Mouse (Mus musculus) hindbrain, postnatal 0 days (tissue): Measurements from ENCODE around the gene D11Wsu47e. TPM values are rescaled to one million over a fixed set of nuclear protein-coding genes. Genes with fewer than 3 reads are reported as not detected.

Source experiments
- ATAC-seq: fragments of 200-750 bp; cut with Nextera tagmentation; 2 replicates; pipeline ENCODE4 v1.8.0; 2017; ENCODE audit warnings: mild to moderate bottlenecking, moderate TSS enrichment, moderate library complexity
- DNase-seq: peaks from one replicate; pipeline ENCODE4 v3.0.0-alpha.2; 2015; ENCODE audit warnings: low spot score
- H3K27ac ChIP-seq: fragments of 300-500 bp; sonication (generic); 2 replicates; pipeline ENCODE4 v1.5.1; 2014; ENCODE audit warnings: mild to moderate bottlenecking
- H3K27me3 ChIP-seq: fragments of 300-500 bp; sonication (generic); 2 replicates; pipeline ENCODE4 v1.6.1; 2014; ENCODE audit warnings: low read length, mixed read lengths; ENCODE audit not compliant: insufficient read depth
- H3K36me3 ChIP-seq: fragments of 300-500 bp; sonication (generic); 2 replicates; pipeline ENCODE4 v1.6.1; 2014; ENCODE audit warnings: low read length, mixed read lengths; ENCODE audit not compliant: insufficient read depth
- H3K4me1 ChIP-seq: fragments of 300-500 bp; sonication (generic); 2 replicates; pipeline ENCODE4 v1.6.1; 2014; ENCODE audit warnings: antibody characterized with exemption, low read length, mixed read lengths; ENCODE audit not compliant: insufficient read depth
- H3K4me2 ChIP-seq: fragments of 300-500 bp; sonication (generic); 2 replicates; pipeline ENCODE4 v1.6.1; 2014; ENCODE audit warnings: low read depth, mild to moderate bottlenecking, low read length, moderate library complexity, mixed read lengths
- H3K4me3 ChIP-seq: fragments of 300-500 bp; sonication (generic); 2 replicates; pipeline ENCODE4 v1.5.1; 2014; ENCODE audit warnings: low read length
- H3K9ac ChIP-seq: fragments of 300-500 bp; sonication (generic); replicated peaks from 2 replicates; pipeline ENCODE4 v1.6.1; 2014; ENCODE audit warnings: mild to moderate bottlenecking, low read length, moderate library complexity, mixed read lengths
- H3K9me3 ChIP-seq: fragments of 300-500 bp; sonication (generic); 2 replicates; pipeline ENCODE4 v1.6.1; 2016; ENCODE audit warnings: low read length, mixed read lengths
- CTCF ChIP-seq: IDR thresholded peaks from 2 replicates; pipeline ENCODE4 v1.5.1; 2016; ENCODE audit warnings: antibody characterized with exemption, control low read depth, low read depth
- WGBS: fragments of 180-500 bp; shearing (Covaris S2); extraction: QIAGEN DNeasy Blood & Tissue Kit; methylation state at CpG from one replicate; pipeline ENCODE4 v1.1.7; 2014; 5-methylcytosine and 5-hydroxymethylcytosine counted together
- polyA plus RNA-seq: library from polyadenylated mRNA; unstranded; fragments of >200 nt; fragmentation: Nextera tagmentation; extraction: Ambion mirVana; gene quantifications from 2 replicates; pipeline ENCODE4 v1.2.1, GENCODE M21; 2015
- total RNA-seq: library from RNA; depleted of rRNA; stranded (reverse); fragments of >200 nt; gene quantifications from 2 replicates; pipeline ENCODE4 v1.2.3, GENCODE M21; 2014

The D11Wsu47e gene
- total and polyA plus RNA-seq, 2 experiments from 2014 or later, result 17.7 to 22.5 TPM

GRCm38 (mm10) chr11:113697571-113697970, 13.4 kb downstream of the D11Wsu47e start:
- peaks cover 25% of the 10 kb centered on the region for H3K36me3 ChIP-seq
- WGBS, result 71% methylated on average over 5 of the region's 5 CpGs

GRCm38 (mm10) chr11:113698013-113698545, 13.9 kb downstream of the D11Wsu47e start:
- Histone ChIP-seq H3K27me3 (no peaks in the 10 kb centered on the region), H3K36me3 (peaks cover 20% of the 10 kb centered on the region), H3K9ac (no peak overlapping the region), H3K4me3 (no peak overlapping the region), H3K27ac (no peak overlapping the region), H3K4me1 (no peaks in the 10 kb centered on the region), H3K4me2 (no peak overlapping the region), H3K9me3 (no peaks in the 10 kb centered on the region)
- no peak for DNase-seq
- ATAC-seq, result no peak
- no peak for TF ChIP-seq CTCF
- WGBS, result 77% methylated on average over 12 of the region's 12 CpGs

More at GRCm38 (mm10) chr11:113697571-113697970, 13.4 kb downstream of the D11Wsu47e start:
- no peak for TF ChIP-seq CTCF
- DNase-seq, result no peak
- H3K9ac ChIP-seq, result no peak overlapping the region
- no peak overlapping the region for H3K4me3 ChIP-seq
- no peak overlapping the region for H3K4me2 ChIP-seq
- no peaks in the 10 kb centered on the region for H3K9me3 ChIP-seq
- no peak overlapping the region for H3K27ac ChIP-seq
- no peaks in the 10 kb centered on the region for H3K4me1 ChIP-seq
- no peaks in the 10 kb centered on the region for H3K27me3 ChIP-seq
- ATAC-seq, result no peak

- DNase-seq, result no peak
- Histone ChIP-seq H3K9me3 (no peaks in the 10 kb centered on the region), H3K27me3 (no peaks in the 10 kb centered on the region), H3K9ac (no peak overlapping the region), H3K4me2 (no peak overlapping the region), H3K4me3 (no peak overlapping the region), H3K4me1 (no peaks in the 10 kb centered on the region), H3K36me3 (peaks cover 6% of the 10 kb centered on the region), H3K27ac (no peak overlapping the region)
- ATAC-seq, result no peak
- TF ChIP-seq CTCF, result no peak
- 84% methylated on average over 7 of the region's 7 CpGs for WGBS
These were observed 15.4 kb downstream of the D11Wsu47e start for GRCm38 (mm10) chr11:113699643-113700042.

GRCm38 (mm10) chr11:113703758-113704157, 19.5 kb downstream of the D11Wsu47e start:
- ATAC-seq, result peak; percentile 72; the same call in 1 of the 2 replicates
- Histone ChIP-seq H3K27me3 (no peaks in the 10 kb centered on the region), H3K4me2 (no peak overlapping the region), H3K4me3 (no peak overlapping the region), H3K27ac (no peak overlapping the region), H3K9ac (no peak overlapping the region), H3K4me1 (no peaks in the 10 kb centered on the region), H3K36me3 (no peaks in the 10 kb centered on the region), H3K9me3 (no peaks in the 10 kb centered on the region)
- TF ChIP-seq CTCF, result peak; percentile 100
- peak; percentile 81 for DNase-seq
- 26% methylated on average over 5 of the region's 5 CpGs for WGBS

- H3K27me3 ChIP-seq, result no peaks in the 10 kb centered on the region
- 88% methylated on average over 15 of the region's 15 CpGs for WGBS
- no peak overlapping the region for H3K27ac ChIP-seq
- no peak for TF ChIP-seq CTCF
- no peaks in the 10 kb centered on the region for H3K36me3 ChIP-seq
- H3K4me3 ChIP-seq, result no peak overlapping the region
- no peak overlapping the region for H3K9ac ChIP-seq
- H3K9me3 ChIP-seq, result no peaks in the 10 kb centered on the region
- H3K4me1 ChIP-seq, result peaks cover 11% of the 10 kb centered on the region
- ATAC-seq, result no peak
- no peak for DNase-seq
- H3K4me2 ChIP-seq, result no peak overlapping the region
These were observed 21.9 kb downstream of the D11Wsu47e start for GRCm38 (mm10) chr11:113705966-113706652.

- Histone ChIP-seq H3K4me2 (no peak overlapping the region), H3K27me3 (no peaks in the 10 kb centered on the region), H3K27ac (no peak overlapping the region), H3K4me1 (peaks cover 11% of the 10 kb centered on the region), H3K4me3 (no peak overlapping the region), H3K36me3 (no peaks in the 10 kb centered on the region), H3K9ac (no peak overlapping the region), H3K9me3 (no peaks in the 10 kb centered on the region)
- whole genome bisulfite sequencing, result 65% methylated on average over 19 of the region's 19 CpGs
- DNase-seq (no peak), ATAC-seq (no peak)
- TF ChIP-seq CTCF, result no peak
These were observed 24.5 kb downstream of the D11Wsu47e start for GRCm38 (mm10) chr11:113708629-113709213.

GRCm38 (mm10) chr11:113709272-113709671, 25.1 kb downstream of the D11Wsu47e start:
- ATAC-seq, result no peak
- WGBS, result 22% methylated on average over 15 of the region's 15 CpGs

More at GRCm38 (mm10) chr11:113709272-113709671, 25.1 kb downstream of the D11Wsu47e start:
- no peak for DNase-seq
- no peak overlapping the region for H3K4me2 ChIP-seq
- H3K9me3 ChIP-seq, result no peaks in the 10 kb centered on the region
- H3K4me1 ChIP-seq, result peaks cover 11% of the 10 kb centered on the region
- no peaks in the 10 kb centered on the region for H3K27me3 ChIP-seq
- no peaks in the 10 kb centered on the region for H3K36me3 ChIP-seq
- no peak for TF ChIP-seq CTCF
- no peak overlapping the region for H3K4me3 ChIP-seq
- no peak overlapping the region for H3K9ac ChIP-seq
- no peak overlapping the region for H3K27ac ChIP-seq
